Mouse (Mus musculus) telencephalon, adult 2 months (tissue): ENCODE measurements at regions not wholly inside any gene's neighbourhood (a gene's known extent, or its start where the extent isn't known, plus 50 kb on each side); places are given as distances from the start of the nearest gene placed in this dataset.
"Not testable (repeated sequence)": the region's sequence is repeated elsewhere in the genome, so short reads cannot be mapped to it uniquely, and the experiment has no call there.

Experiments
- DNase-seq: peaks from one replicate; pipeline ENCODE4 v3.0.0-alpha.2; 2011; ENCODE audit warnings: low read depth, low spot score

GRCm38 (mm10) chr11:45424066-45424465 lies 427.8 kb upstream of the Clint1 start:
- DNase-seq, result not testable (repeated sequence)

GRCm38 (mm10) chr11:45440937-45441720 lies 410.7 kb upstream of the Clint1 start:
- no peak for DNase-seq

GRCm38 (mm10) chr11:45446512-45446911 lies 405.3 kb upstream of the Clint1 start:
- peak; percentile 33 for DNase-seq

- no peak for DNase-seq
These were observed 397.6 kb upstream of the Clint1 start for GRCm38 (mm10) chr11:45454234-45454633.

- DNase-seq, result no peak
These were observed 396.9 kb upstream of the Clint1 start for GRCm38 (mm10) chr11:45454933-45455332.

GRCm38 (mm10) chr11:45456724-45457123 lies 395.1 kb upstream of the Clint1 start:
- DNase-seq, result no peak

GRCm38 (mm10) chr11:45457597-45457996 lies 394.3 kb upstream of the Clint1 start:
- no peak for DNase-seq

- peak; percentile 18 for DNase-seq
These were observed 391.7 kb upstream of the Clint1 start for GRCm38 (mm10) chr11:45460000-45460792.

- no peak for DNase-seq
These were observed 387.4 kb upstream of the Clint1 start for GRCm38 (mm10) chr11:45464501-45464900.

GRCm38 (mm10) chr11:45466350-45466749 lies 385.5 kb upstream of the Clint1 start:
- no peak for DNase-seq

GRCm38 (mm10) chr11:45472171-45472570 lies 379.7 kb upstream of the Clint1 start:
- peak; percentile 42 for DNase-seq

- no peak for DNase-seq
These were observed 374.9 kb upstream of the Clint1 start for GRCm38 (mm10) chr11:45476917-45477316.

- DNase-seq, result no peak
These were observed 365.9 kb upstream of the Clint1 start for GRCm38 (mm10) chr11:45485950-45486349.

- no peak for DNase-seq
These were observed 360.6 kb upstream of the Clint1 start for GRCm38 (mm10) chr11:45491021-45491967.

GRCm38 (mm10) chr11:45495246-45495645 lies 356.6 kb upstream of the Clint1 start:
- no peak for DNase-seq

GRCm38 (mm10) chr11:45508566-45508965 lies 343.3 kb upstream of the Clint1 start:
- DNase-seq, result no peak

GRCm38 (mm10) chr11:45509278-45509677 lies 342.6 kb upstream of the Clint1 start:
- no peak for DNase-seq

GRCm38 (mm10) chr11:45514415-45515271 lies 337.2 kb upstream of the Clint1 start:
- no peak for DNase-seq

GRCm38 (mm10) chr11:45524720-45525119 lies 327.1 kb upstream of the Clint1 start:
- no peak for DNase-seq

GRCm38 (mm10) chr11:45531044-45531626 lies 320.7 kb upstream of the Clint1 start:
- no peak for DNase-seq
